Mouse (Mus musculus) forebrain, embryonic 11.5 days (tissue): ENCODE measurements at regions not wholly inside any gene's neighbourhood (a gene's known extent, or its start where the extent isn't known, plus 50 kb on each side); places are given as distances from the start of the nearest gene placed in this dataset.

ENCODE experiments used
- ATAC-seq: fragments of 200-750 bp; cut with Nextera tagmentation; replicated peaks from 2 replicates; pipeline ENCODE4 v1.8.0; 2017; ENCODE audit warnings: moderate TSS enrichment; ENCODE audit not compliant: low FRiP score
- DNase-seq: peaks from one replicate; pipeline ENCODE4 v3.0.0-alpha.2; 2017; ENCODE audit warnings: low spot score
- H3K27ac ChIP-seq: fragments of 300-500 bp; sonication (generic); 2 replicates; pipeline ENCODE4 v1.5.1; 2014; ENCODE audit warnings: low read depth, low read length
- H3K27me3 ChIP-seq: fragments of 300-500 bp; sonication (generic); 2 replicates; pipeline ENCODE4 v1.6.1; 2014; ENCODE audit warnings: mild to moderate bottlenecking, low read length, mixed read lengths; ENCODE audit not compliant: control insufficient read depth, insufficient read depth
- H3K36me3 ChIP-seq: fragments of 300-500 bp; sonication (generic); 2 replicates; pipeline ENCODE4 v1.6.1; 2014; ENCODE audit warnings: mild to moderate bottlenecking, low read length, moderate library complexity, mixed read lengths; ENCODE audit not compliant: control insufficient read depth, insufficient read depth
- H3K4me1 ChIP-seq: fragments of 300-500 bp; sonication (generic); replicated peaks from 2 replicates; pipeline ENCODE4 v1.6.1; 2014; ENCODE audit warnings: low read length, mixed read lengths; ENCODE audit not compliant: control insufficient read depth, insufficient read depth
- H3K4me2 ChIP-seq: fragments of 300-500 bp; sonication (generic); 2 replicates; pipeline ENCODE4 v1.6.1; 2014; ENCODE audit warnings: low read depth, mild to moderate bottlenecking, low read length, moderate library complexity, mixed read lengths; ENCODE audit not compliant: severe bottlenecking
- H3K4me3 ChIP-seq: fragments of 300-500 bp; sonication (generic); 2 replicates; pipeline ENCODE4 v1.5.1; 2014; ENCODE audit warnings: low read depth, low read length
- H3K9ac ChIP-seq: fragments of 300-500 bp; sonication (generic); 2 replicates; pipeline ENCODE4 v1.6.1; 2014; ENCODE audit warnings: low read length
- H3K9me3 ChIP-seq: fragments of 300-500 bp; sonication (generic); 2 replicates; pipeline ENCODE4 v1.6.1; 2016; ENCODE audit warnings: low read length, mixed read lengths; ENCODE audit not compliant: control insufficient read depth
- whole genome bisulfite sequencing: fragments of 180-500 bp; shearing (Covaris S2); extraction: QIAGEN DNeasy Blood & Tissue Kit; methylation state at CpG from one replicate; pipeline ENCODE4 v1.1.7; 2014; 5-methylcytosine and 5-hydroxymethylcytosine counted together

GRCm38 (mm10) chr10:21755717-21756116 is 126.3 kb upstream of the Sgk1 start:
- 88% methylated on average over 4 of the region's 4 CpGs for WGBS
- no peaks in the 10 kb centered on the region for H3K4me1 ChIP-seq
- no peak for ATAC-seq

DNA sequence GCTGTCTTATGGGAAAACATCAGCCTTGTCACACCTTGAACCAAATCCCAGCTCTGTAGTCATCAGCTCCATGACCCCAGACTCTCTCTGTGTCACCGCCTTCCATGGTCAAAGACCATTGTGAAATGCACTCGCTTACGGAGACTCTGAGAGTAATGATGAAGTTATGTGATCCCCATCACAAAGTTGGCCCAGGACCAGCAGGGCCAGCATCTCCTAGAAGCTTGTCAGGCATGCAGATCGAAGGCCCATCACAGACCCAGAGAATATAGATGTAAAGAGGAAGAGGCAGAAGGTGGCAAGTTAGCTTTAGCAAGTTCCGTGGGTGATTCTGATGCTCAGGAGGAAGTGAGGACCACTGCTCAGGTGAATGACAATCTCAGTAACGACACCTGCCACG is 125.2 kb upstream of the Sgk1 start:
- H3K36me3 ChIP-seq: no peaks in the 10 kb centered on the region
- ATAC-seq (no peak), DNase-seq (no peak)
- no peak overlapping the region for H3K27ac ChIP-seq
- no peak overlapping the region for H3K9ac ChIP-seq
- H3K9me3 ChIP-seq: no peaks in the 10 kb centered on the region
- 90% methylated on average over 7 of the region's 7 CpGs for WGBS
- no peak overlapping the region for H3K4me2 ChIP-seq
- no peaks in the 10 kb centered on the region for H3K27me3 ChIP-seq
- H3K4me1 ChIP-seq: no peaks in the 10 kb centered on the region
- no peak overlapping the region for H3K4me3 ChIP-seq

More at GRCm38 (mm10) chr10:21755717-21756116, 126.3 kb upstream of the Sgk1 start:
- Histone ChIP-seq H3K4me3 (no peak overlapping the region), H3K36me3 (no peaks in the 10 kb centered on the region), H3K9ac (no peak overlapping the region), H3K9me3 (no peaks in the 10 kb centered on the region), H3K27ac (no peak overlapping the region), H3K4me2 (no peak overlapping the region), H3K27me3 (no peaks in the 10 kb centered on the region)
- DNase-seq: no peak

DNA sequence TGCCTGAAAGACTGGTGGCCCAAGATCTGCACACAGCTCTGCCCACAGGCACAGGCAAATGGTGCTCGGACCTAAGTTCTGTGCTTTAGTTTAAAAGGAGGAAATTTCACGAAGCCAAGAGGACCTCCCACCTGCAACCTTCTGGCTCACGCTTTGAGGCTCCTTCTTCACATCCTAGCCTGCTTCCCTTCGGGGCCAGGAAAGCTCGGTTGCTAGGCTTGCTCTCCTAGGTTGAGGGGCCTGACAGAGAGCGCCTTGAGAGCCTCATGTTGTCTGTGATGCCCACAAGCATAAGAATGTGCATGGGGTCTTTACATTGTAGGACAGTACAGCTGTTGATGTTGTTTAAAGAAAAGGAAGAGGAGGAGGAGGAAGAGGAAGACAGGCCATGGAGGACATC is 123.9 kb upstream of the Sgk1 start:
- Histone ChIP-seq H3K27ac (no peak overlapping the region), H3K4me1 (no peaks in the 10 kb centered on the region), H3K27me3 (no peaks in the 10 kb centered on the region), H3K9me3 (no peaks in the 10 kb centered on the region), H3K4me2 (no peak overlapping the region), H3K9ac (no peak overlapping the region), H3K4me3 (no peak overlapping the region), H3K36me3 (no peaks in the 10 kb centered on the region)
- 83% methylated on average over 6 of the region's 6 CpGs for WGBS
- no peak for ATAC-seq
- DNase-seq: no peak

DNA sequence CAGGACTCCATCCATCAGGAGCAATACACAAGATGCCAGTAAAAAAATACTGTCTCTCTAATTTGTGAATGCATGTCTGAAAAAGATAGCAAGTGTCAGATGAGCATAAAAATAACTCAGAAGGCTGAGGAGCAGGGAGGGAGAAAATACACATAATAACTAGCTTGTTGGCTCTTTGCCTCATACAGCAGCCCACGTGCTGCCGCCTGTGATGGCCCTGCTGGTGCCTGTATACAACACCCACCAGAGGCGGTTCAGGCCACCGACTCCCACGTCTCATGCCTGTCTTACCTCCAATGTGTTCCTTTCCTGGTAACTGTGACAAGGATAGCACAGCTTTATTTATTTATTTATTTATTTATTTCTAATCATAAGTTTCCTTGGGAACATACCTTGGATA is 119.5 kb upstream of the Sgk1 start:
- 95% methylated on average over 5 of the region's 5 CpGs for WGBS
- Histone ChIP-seq H3K9ac (no peak overlapping the region), H3K27ac (no peak overlapping the region), H3K4me2 (no peak overlapping the region), H3K9me3 (no peaks in the 10 kb centered on the region), H3K4me1 (no peaks in the 10 kb centered on the region), H3K27me3 (no peaks in the 10 kb centered on the region), H3K36me3 (no peaks in the 10 kb centered on the region), H3K4me3 (no peak overlapping the region)
- ATAC-seq: no peak
- DNase-seq: no peak

DNA sequence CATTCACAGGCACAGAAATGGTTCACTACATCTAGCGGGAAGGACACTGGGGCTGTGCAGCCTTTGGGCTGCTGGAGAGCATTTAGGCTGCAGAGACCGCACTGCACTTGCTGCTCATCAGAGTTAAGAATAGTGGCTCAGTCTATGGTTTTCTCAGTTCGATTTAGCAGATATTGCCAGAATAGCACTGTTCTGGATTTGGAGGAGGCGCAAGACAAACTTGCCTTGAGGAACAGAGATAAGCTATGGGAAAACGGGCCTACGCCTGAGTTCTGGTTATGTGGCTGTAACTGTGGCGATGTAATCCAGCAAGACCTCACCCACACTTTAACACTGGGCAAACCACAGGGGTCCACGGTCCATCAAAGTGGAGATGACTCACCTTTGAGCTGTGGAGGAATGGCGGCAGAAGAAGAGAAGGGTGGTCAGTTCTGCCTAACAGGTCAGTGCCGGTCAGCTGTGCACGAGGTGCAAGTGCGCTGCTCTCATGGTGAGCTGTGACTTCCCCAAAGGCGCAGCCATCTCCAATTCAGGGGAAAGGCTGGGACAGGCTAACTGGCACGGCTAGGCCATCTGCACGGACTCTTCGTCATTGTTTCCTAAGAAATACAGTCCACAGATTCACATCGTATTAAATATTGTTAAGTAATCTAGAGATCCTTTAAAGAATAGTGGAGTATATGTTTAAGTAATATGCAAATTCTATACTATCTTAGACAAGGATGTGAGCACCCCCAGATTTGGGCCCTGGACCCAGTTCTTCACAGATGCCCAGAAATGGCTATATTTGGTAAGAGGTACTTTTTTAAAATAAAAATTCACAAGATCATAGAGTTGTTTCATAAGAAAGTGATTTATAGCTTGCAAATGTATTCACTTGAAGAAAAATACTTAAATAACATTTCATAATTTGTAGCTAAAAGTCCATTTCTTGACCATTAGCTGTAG is 118.7 kb upstream of the Sgk1 start:
- Histone ChIP-seq H3K27ac (no peak overlapping the region), H3K4me1 (no peaks in the 10 kb centered on the region), H3K4me3 (no peak overlapping the region), H3K36me3 (no peaks in the 10 kb centered on the region), H3K27me3 (no peaks in the 10 kb centered on the region), H3K9ac (no peak overlapping the region), H3K4me2 (no peak overlapping the region), H3K9me3 (no peaks in the 10 kb centered on the region)
- ATAC-seq (no peak), DNase-seq (no peak)
- WGBS: 92% methylated on average over 17 of the region's 17 CpGs

DNA sequence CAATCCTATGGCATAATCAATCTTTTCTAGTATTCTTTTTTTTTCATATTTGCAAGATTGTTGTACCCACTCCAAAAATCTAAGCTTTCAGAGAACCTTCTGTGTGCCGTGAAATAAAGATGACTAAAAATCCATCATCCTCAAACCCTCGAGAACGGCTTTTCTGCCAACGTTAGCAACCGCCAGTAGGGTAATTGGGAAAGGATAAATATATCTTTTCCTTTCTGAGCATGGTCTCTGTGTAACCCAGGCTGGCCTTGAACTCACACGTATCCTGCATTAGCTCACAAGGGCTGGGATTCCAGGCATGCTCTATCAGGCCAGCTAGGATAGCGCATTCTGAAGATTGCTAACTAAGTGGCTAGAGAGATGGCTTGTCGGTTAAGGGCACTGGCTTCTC is 117.9 kb upstream of the Sgk1 start:
- H3K4me3 ChIP-seq: no peak overlapping the region
- DNase-seq: no peak
- no peak overlapping the region for H3K9ac ChIP-seq
- WGBS: 93% methylated on average over 8 of the region's 8 CpGs
- no peaks in the 10 kb centered on the region for H3K36me3 ChIP-seq
- H3K4me2 ChIP-seq: no peak overlapping the region
- no peaks in the 10 kb centered on the region for H3K9me3 ChIP-seq
- no peak for ATAC-seq
- no peaks in the 10 kb centered on the region for H3K27me3 ChIP-seq
- no peak overlapping the region for H3K27ac ChIP-seq
- no peaks in the 10 kb centered on the region for H3K4me1 ChIP-seq

GRCm38 (mm10) chr10:21764891-21765290 is 117.1 kb upstream of the Sgk1 start:
- Histone ChIP-seq H3K27ac (no peak overlapping the region), H3K9ac (no peak overlapping the region), H3K27me3 (no peaks in the 10 kb centered on the region), H3K4me1 (no peaks in the 10 kb centered on the region), H3K4me2 (no peak overlapping the region), H3K36me3 (no peaks in the 10 kb centered on the region), H3K4me3 (no peak overlapping the region), H3K9me3 (no peaks in the 10 kb centered on the region)
- no peak for ATAC-seq
- DNase-seq: no peak
- 88% methylated on average over 13 of the region's 13 CpGs for WGBS

- 75% methylated on average over 4 of the region's 4 CpGs for WGBS
- Histone ChIP-seq H3K27me3 (no peaks in the 10 kb centered on the region), H3K36me3 (no peaks in the 10 kb centered on the region), H3K9me3 (no peaks in the 10 kb centered on the region), H3K9ac (no peak overlapping the region), H3K4me1 (peaks cover 5% of the 10 kb centered on the region; the same call in 1 of the 2 replicates), H3K4me3 (no peak overlapping the region), H3K27ac (no peak overlapping the region), H3K4me2 (no peak overlapping the region)
- DNase-seq (no peak), ATAC-seq (no peak)
Observed at GRCm38 (mm10) chr10:21773548-21773947, 108.4 kb upstream of the Sgk1 start.

GRCm38 (mm10) chr10:21775441-21775840 is 106.5 kb upstream of the Sgk1 start:
- Histone ChIP-seq H3K27ac (no peak overlapping the region), H3K4me2 (no peak overlapping the region), H3K4me3 (no peak overlapping the region), H3K9me3 (no peaks in the 10 kb centered on the region), H3K9ac (no peak overlapping the region), H3K27me3 (no peaks in the 10 kb centered on the region), H3K36me3 (no peaks in the 10 kb centered on the region), H3K4me1 (peaks cover 5% of the 10 kb centered on the region; the same call in 1 of the 2 replicates)
- WGBS: 85% methylated on average over 5 of the region's 5 CpGs
- DNase-seq: no peak
- no peak for ATAC-seq
